Mouse (Mus musculus) neural tube, embryonic 14.5 days (tissue): ENCODE results near the gene Ppp5c. TPM values are rescaled to one million over a fixed set of nuclear protein-coding genes. Genes with fewer than 3 reads are reported as not detected.
A peak's percentile ranks its signal among the peaks of the same experiment; 100 is the strongest.

Source experiments
- ATAC-seq: fragments of 200-750 bp; cut with Nextera tagmentation; 2 replicates; pipeline ENCODE4 v1.8.0; 2017; ENCODE audit warnings: low read depth, mild to moderate bottlenecking, moderate TSS enrichment, moderate library complexity
- H3K27ac ChIP-seq: fragments of 300-500 bp; sonication (generic); 2 replicates; pipeline ENCODE4 v1.5.1; 2014; ENCODE audit warnings: low read depth, mild to moderate bottlenecking, control low read depth, low read length, moderate library complexity, mixed read lengths
- H3K27me3 ChIP-seq: fragments of 300-500 bp; sonication (generic); 2 replicates; pipeline ENCODE4 v1.6.1; 2014; ENCODE audit warnings: low read length; ENCODE audit not compliant: control insufficient read depth, insufficient read depth
- H3K36me3 ChIP-seq: fragments of 300-500 bp; sonication (generic); 2 replicates; pipeline ENCODE4 v1.6.1; 2014; ENCODE audit warnings: low read length, mixed read lengths; ENCODE audit not compliant: control insufficient read depth, insufficient read depth
- H3K4me1 ChIP-seq: fragments of 300-500 bp; sonication (generic); 2 replicates; pipeline ENCODE4 v1.6.1; 2014; ENCODE audit warnings: low read length; ENCODE audit not compliant: control insufficient read depth, insufficient read depth
- H3K4me2 ChIP-seq: fragments of 300-500 bp; sonication (generic); 2 replicates; pipeline ENCODE4 v1.6.1; 2014; ENCODE audit warnings: mild to moderate bottlenecking, low read depth, low read length, control low read depth
- H3K4me3 ChIP-seq: fragments of 300-500 bp; sonication (generic); 2 replicates; pipeline ENCODE4 v1.5.1; 2014; ENCODE audit warnings: low read depth, low read length, control low read depth, mixed read lengths
- H3K9ac ChIP-seq: fragments of 300-500 bp; sonication (generic); replicated peaks from 2 replicates; pipeline ENCODE4 v1.6.1; 2014; ENCODE audit warnings: low read depth, mild to moderate bottlenecking, control low read depth, low read length, mixed read lengths
- H3K9me3 ChIP-seq: fragments of 300-500 bp; sonication (generic); 2 replicates; pipeline ENCODE4 v1.6.1; 2016; ENCODE audit warnings: low read length; ENCODE audit not compliant: control insufficient read depth
- WGBS: fragments of 180-500 bp; shearing (Covaris S2); extraction: QIAGEN DNeasy Blood & Tissue Kit; methylation state at CpG from one replicate; pipeline ENCODE4 v1.1.7; 2014; 5-methylcytosine and 5-hydroxymethylcytosine counted together
- polyA plus RNA-seq: library from polyadenylated mRNA; unstranded; fragments of >200 nt; fragmentation: Nextera tagmentation; extraction: Ambion mirVana; gene quantifications from 2 replicates; pipeline ENCODE4 v1.2.1, GENCODE M21; 2014

Gene Ppp5c
- polyA plus RNA-seq, 1 experiment from 2014 or later: 121 TPM

GRCm38 (mm10) chr7:17062389-17062788, 34.7 kb upstream of the Ppp5c start, which contains the start of gene Hif3a:
TSS of gene Hif3a (minus strand) at chr7:17062427.
- 2% methylated on average over 15 of the region's 15 CpGs for WGBS
- Histone ChIP-seq H3K36me3 (no peaks in the 10 kb centered on the region), H3K9ac (peak within 1 kb of the TSS; percentile 42; the same call in 1 of the 2 replicates), H3K4me3 (peak within 1 kb of the TSS; percentile 34), H3K27me3 (no peaks in the 10 kb centered on the region), H3K9me3 (no peaks in the 10 kb centered on the region), H3K4me1 (peaks cover 18% of the 10 kb centered on the region; the same call in 1 of the 2 replicates), H3K27ac (no peak within 1 kb of the TSS), H3K4me2 (peak within 1 kb of the TSS; percentile 58)
- peak; percentile 87 for ATAC-seq

GRCm38 (mm10) chr7:17060782-17061605, 33.3 kb upstream of the Ppp5c start:
- Histone ChIP-seq H3K4me3 (no peak overlapping the region), H3K9me3 (no peaks in the 10 kb centered on the region), H3K36me3 (no peaks in the 10 kb centered on the region), H3K27me3 (no peaks in the 10 kb centered on the region), H3K4me2 (peak overlapping the region; percentile 23; the same call in 1 of the 2 replicates), H3K9ac (0 out of 2 replicates have a peak overlapping the region, but pooled peaks have one; percentile 7), H3K4me1 (peaks cover 26% of the 10 kb centered on the region; the same call in 1 of the 2 replicates), H3K27ac (no peak overlapping the region)
- WGBS: 77% methylated on average over 22 of the region's 22 CpGs
- no peak for ATAC-seq

GRCm38 (mm10) chr7:17060031-17060781, 32.5 kb upstream of the Ppp5c start:
- Histone ChIP-seq H3K4me1 (peaks cover 27% of the 10 kb centered on the region; the same call in 1 of the 2 replicates), H3K4me3 (no peak overlapping the region), H3K9me3 (no peaks in the 10 kb centered on the region), H3K27me3 (no peaks in the 10 kb centered on the region), H3K4me2 (peak overlapping the region; percentile 23; the same call in 1 of the 2 replicates), H3K36me3 (no peaks in the 10 kb centered on the region), H3K9ac (0 out of 2 replicates have a peak overlapping the region, but pooled peaks have one; percentile 7), H3K27ac (peak overlapping the region; percentile 34; the same call in 1 of the 2 replicates)
- WGBS: 32% methylated on average over 9 of the region's 9 CpGs
- ATAC-seq: peak; percentile 15

GRCm38 (mm10) chr7:17059463-17059844, 31.7 kb upstream of the Ppp5c start:
- no peaks in the 10 kb centered on the region for H3K9me3 ChIP-seq
- H3K4me2 ChIP-seq: peak overlapping the region; percentile 23; the same call in 1 of the 2 replicates
- H3K27me3 ChIP-seq: no peaks in the 10 kb centered on the region
- no peak overlapping the region for H3K4me3 ChIP-seq
- peaks cover 27% of the 10 kb centered on the region; the same call in 1 of the 2 replicates for H3K4me1 ChIP-seq
- 81% methylated on average over 3 of the region's 3 CpGs for WGBS
- H3K27ac ChIP-seq: no peak overlapping the region
- H3K9ac ChIP-seq: no peak overlapping the region
- H3K36me3 ChIP-seq: no peaks in the 10 kb centered on the region
- ATAC-seq: no peak

GRCm38 (mm10) chr7:17058816-17059462, 31.2 kb upstream of the Ppp5c start:
- ATAC-seq: no peak
- no peaks in the 10 kb centered on the region for H3K9me3 ChIP-seq
- no peak overlapping the region; the same call in 1 of the 2 replicates for H3K4me2 ChIP-seq
- no peak overlapping the region for H3K9ac ChIP-seq
- H3K27ac ChIP-seq: peak overlapping the region; percentile 52; the same call in 1 of the 2 replicates
- whole genome bisulfite sequencing: 45% methylated on average over 8 of the region's 8 CpGs
- peaks cover 27% of the 10 kb centered on the region; the same call in 1 of the 2 replicates for H3K4me1 ChIP-seq
- H3K27me3 ChIP-seq: no peaks in the 10 kb centered on the region
- no peak overlapping the region for H3K4me3 ChIP-seq
- no peaks in the 10 kb centered on the region for H3K36me3 ChIP-seq

GRCm38 (mm10) chr7:17058071-17058689, 30.5 kb upstream of the Ppp5c start:
- 5% methylated on average over 16 of the region's 16 CpGs for WGBS
- no peak overlapping the region; the same call in 1 of the 2 replicates for H3K4me2 ChIP-seq
- H3K9ac ChIP-seq: no peak overlapping the region
- no peak overlapping the region for H3K4me3 ChIP-seq
- peak; percentile 18; the same call in 1 of the 2 replicates for ATAC-seq
- no peaks in the 10 kb centered on the region for H3K36me3 ChIP-seq
- H3K27me3 ChIP-seq: no peaks in the 10 kb centered on the region
- peaks cover 27% of the 10 kb centered on the region; the same call in 1 of the 2 replicates for H3K4me1 ChIP-seq
- peak overlapping the region; percentile 58; the same call in 1 of the 2 replicates for H3K27ac ChIP-seq
- no peaks in the 10 kb centered on the region for H3K9me3 ChIP-seq

- Histone ChIP-seq H3K4me2 (peak overlapping the region; percentile 79), H3K4me1 (peaks cover 24% of the 10 kb centered on the region; the same call in 1 of the 2 replicates), H3K27ac (peak overlapping the region; percentile 60), H3K4me3 (peak overlapping the region; percentile 42), H3K9ac (peak overlapping the region; percentile 59), H3K36me3 (no peaks in the 10 kb centered on the region), H3K27me3 (no peaks in the 10 kb centered on the region), H3K9me3 (no peaks in the 10 kb centered on the region)
- ATAC-seq: peak; percentile 14; the same call in 1 of the 2 replicates
- 38% methylated on average over 14 of the region's 14 CpGs for WGBS
Measured at GRCm38 (mm10) chr7:17056601-17057523, 29.1 kb upstream of the Ppp5c start.
